Mouse (Mus musculus): Measurements from ENCODE around the gene Nkx2-1.

DNA sequence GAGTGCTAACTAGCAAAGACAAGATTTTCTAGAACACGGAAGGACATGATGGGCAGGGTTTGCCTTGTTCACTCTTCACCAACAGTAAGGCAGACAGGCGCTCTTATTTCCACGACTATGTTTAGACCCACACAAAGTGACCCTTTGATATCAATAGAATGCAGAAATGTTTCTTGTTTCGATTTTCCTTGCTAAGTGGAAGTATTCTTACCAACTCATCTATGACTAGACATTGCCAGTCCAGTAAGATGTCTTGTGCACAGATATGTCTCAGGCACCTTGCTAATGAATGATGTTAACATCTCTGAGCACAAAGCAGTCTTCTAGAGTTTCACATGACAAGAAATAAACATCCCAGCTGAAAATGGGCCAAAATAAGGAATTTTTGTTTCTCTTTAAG, 9.6 kb downstream of the Nkx2-1 start:
- TF ChIP-seq CTCF (IDR thresholded peaks at IDR 0.05; ENCODE audit: low read depth) (no peak), EP300 (IDR thresholded peaks at IDR 0.05; ENCODE audit: low read depth) (no peak)

Data from heart, postnatal 0 days (tissue).